Mouse (Mus musculus) intestine, embryonic 14.5 days (tissue): ENCODE results near the gene Ces3a. TPM values are rescaled to one million over a fixed set of nuclear protein-coding genes. Genes with fewer than 3 reads are reported as not detected.

Source experiments
- polyA plus RNA-seq: library from polyadenylated mRNA; unstranded; fragments of >200 nt; fragmentation: Nextera tagmentation; extraction: Ambion mirVana; gene quantifications from 2 replicates; pipeline ENCODE4 v1.2.1, GENCODE M21; 2014

Ces3a gene
- polyA plus RNA-seq, 1 experiment from 2014 or later, result not detected

Other genes starting within 250 kb of the Ces3a start
- gene Ces2b, start 217.0 kb upstream of the Ces3a start, polyA plus RNA-seq, result 0.09 and 0.27 TPM in 2 replicates
- gene Ces2c, start 201.5 kb upstream of the Ces3a start, polyA plus RNA-seq, result 0.34 and 0.55 TPM in 2 replicates
- gene Ces2e, start 122.3 kb upstream of the Ces3a start, polyA plus RNA-seq, result 0.86 and 2.0 TPM in 2 replicates
- gene Ces2f, start 101.2 kb upstream of the Ces3a start, polyA plus RNA-seq, result not detected in 2 replicates
- gene Ces2g, start 86.9 kb upstream of the Ces3a start, polyA plus RNA-seq, result 0.12 and 0.31 TPM in 2 replicates
- not detected in 2 replicates for gene Ces2h, start 47.7 kb upstream of the Ces3a start, polyA plus RNA-seq
- gene Ces3b, start 35.2 kb downstream of the Ces3a start, polyA plus RNA-seq, result not detected in 2 replicates
- not detected in 2 replicates for gene Ces4a, start 83.2 kb downstream of the Ces3a start, polyA plus RNA-seq
- gene Cbfb, start 122.1 kb downstream of the Ces3a start, polyA plus RNA-seq, result 52.5 and 62.8 TPM in 2 replicates
- gene D230025D16Rik, start 176.5 kb downstream of the Ces3a start, polyA plus RNA-seq, result 29.5 and 29.8 TPM in 2 replicates
- gene B3gnt9, start 206.6 kb downstream of the Ces3a start, polyA plus RNA-seq, result 19.1 and 20.3 TPM in 2 replicates
- 26.2 and 26.8 TPM in 2 replicates for gene Tradd, start 216.0 kb downstream of the Ces3a start, polyA plus RNA-seq
- 4.5 and 4.9 TPM in 2 replicates for gene Fbxl8, start 216.0 kb downstream of the Ces3a start, polyA plus RNA-seq
- 0.35 TPM in 1 of 2 replicates, not detected in the other for gene Hsf4, start 221.2 kb downstream of the Ces3a start, polyA plus RNA-seq
- gene Nol3, start 227.5 kb downstream of the Ces3a start, polyA plus RNA-seq, result 1.3 and 1.4 TPM in 2 replicates
- gene 4931428F04Rik, start 241.3 kb downstream of the Ces3a start, polyA plus RNA-seq, result 9.1 and 11.7 TPM in 2 replicates
- gene Exoc3l, start 247.5 kb downstream of the Ces3a start, polyA plus RNA-seq, result 9.8 and 10.1 TPM in 2 replicates
- gene E2f4, start 249.1 kb downstream of the Ces3a start, polyA plus RNA-seq, result 114 and 119 TPM in 2 replicates